Mouse (Mus musculus): Measurements from ENCODE around the gene Thsd7b. TPM values are rescaled to one million over a fixed set of nuclear protein-coding genes. Genes with fewer than 3 reads are reported as not detected.

Thsd7b gene
- total and polyA plus RNA-seq, 3 experiments, result 0.82 TPM; not detected in 2

DNA sequence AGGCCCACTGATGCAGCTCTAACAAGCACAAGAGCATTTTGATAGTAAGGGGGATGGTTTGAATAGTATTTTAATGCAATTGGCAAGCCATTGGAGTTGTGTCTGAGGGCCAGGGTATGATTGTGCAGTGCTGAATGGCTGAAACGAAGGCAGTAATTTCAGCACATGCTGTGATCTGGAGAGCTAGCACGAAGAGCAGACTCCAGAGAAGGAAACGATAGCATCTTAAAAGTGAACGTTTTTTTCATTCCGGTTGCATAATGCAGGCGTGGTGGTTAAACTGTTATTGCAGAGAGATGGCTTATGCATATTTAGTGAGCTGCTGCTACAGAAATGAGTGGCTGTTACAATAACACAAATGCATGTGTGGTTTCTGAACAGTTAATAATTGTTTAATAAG is 51.3 kb downstream of the Thsd7b start:
- ATAC-seq (ENCODE audit: extremely low read depth, insufficient number of reproducible peaks, low FRiP score, poor library complexity, severe bottlenecking) (no peak), DNase-seq (ENCODE audit: low spot score) (no peak)
- no peaks in the 10 kb centered on the region for H3K4me1 ChIP-seq (ENCODE audit: insufficient read depth, low read depth, low read length)
- no peak overlapping the region for H3K4me3 ChIP-seq (ENCODE audit: low read depth, low read length)
- no peaks in the 10 kb centered on the region for H3K27me3 ChIP-seq (ENCODE audit: insufficient read depth, low read length)
- H3K9me3 ChIP-seq (replicated peaks), result no peaks in the 10 kb centered on the region
- TF ChIP-seq GATA2 (IDR thresholded peaks at IDR 0.05; ENCODE audit: borderline replicate concordance, low read depth, low read length) (no peak), TAL1 (conservative IDR thresholded peaks at IDR 0.05; ENCODE audit: low read depth, low read length) (no peak), GATA1 (IDR thresholded peaks at IDR 0.05; ENCODE audit: borderline replicate concordance, low read length) (no peak), POLR2AphosphoS5 (IDR thresholded peaks at IDR 0.05; ENCODE audit: insufficient replicate concordance, low read depth, low read length) (no peak), CTCF (IDR thresholded peaks at IDR 0.05; ENCODE audit: low read depth, low read length) (no peak)
- H3K36me3 ChIP-seq (replicated peaks), result no peaks in the 10 kb centered on the region

DNA sequence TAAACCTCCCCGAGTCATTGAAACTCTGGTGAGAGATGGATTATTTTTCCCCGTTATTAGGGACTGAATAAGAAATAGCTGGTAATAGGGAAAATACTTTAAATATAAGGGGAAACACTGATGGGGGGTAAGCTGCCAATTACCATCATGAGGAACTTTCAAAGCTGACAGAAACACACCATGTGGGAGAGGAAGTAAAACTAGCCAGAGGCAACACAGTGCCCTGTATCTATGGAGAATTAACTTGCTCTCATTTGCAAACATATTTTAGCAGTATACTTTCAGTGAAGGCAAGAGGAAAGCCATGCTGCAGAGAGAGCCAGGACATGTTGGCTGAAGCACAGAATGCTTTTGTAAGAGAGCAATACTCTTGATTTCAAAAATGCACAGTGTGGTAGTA is 51.7 kb downstream of the Thsd7b start:
- ATAC-seq (ENCODE audit: extremely low read depth, insufficient number of reproducible peaks, low FRiP score, poor library complexity, severe bottlenecking), result no peak

DNA sequence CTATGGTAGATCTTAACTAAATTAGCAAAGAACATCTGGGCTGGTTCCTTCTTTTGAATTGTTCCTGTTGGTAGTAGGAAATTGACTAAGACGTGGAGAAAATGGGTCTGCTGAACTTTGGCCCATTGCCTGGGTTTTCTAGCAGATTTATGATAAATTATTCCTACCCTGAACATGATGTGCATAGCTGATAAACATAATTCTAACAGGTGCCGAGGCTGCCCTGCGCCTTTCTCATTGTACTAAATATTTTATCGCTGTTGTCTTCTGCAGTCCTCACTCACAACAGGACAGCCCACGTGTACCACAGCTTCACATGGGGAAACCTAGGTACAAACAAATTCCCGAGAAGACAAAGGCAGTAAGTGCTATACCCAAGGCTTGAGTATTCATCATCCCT is 83.5 kb downstream of the Thsd7b start:
- Histone ChIP-seq H3K9me3 (replicated peaks) (no peaks in the 10 kb centered on the region), H3K4me3 (ENCODE audit: low read depth, low read length) (no peak overlapping the region), H3K4me1 (ENCODE audit: insufficient read depth, low read depth, low read length) (no peaks in the 10 kb centered on the region), H3K36me3 (replicated peaks) (no peaks in the 10 kb centered on the region), H3K27me3 (ENCODE audit: insufficient read depth, low read length) (no peaks in the 10 kb centered on the region)
- no peak for ATAC-seq (ENCODE audit: extremely low read depth, insufficient number of reproducible peaks, low FRiP score, poor library complexity, severe bottlenecking)
- no peak for TF ChIP-seq POLR2AphosphoS5 (IDR thresholded peaks at IDR 0.05; ENCODE audit: insufficient replicate concordance, low read depth, low read length)
- TF ChIP-seq CTCF (IDR thresholded peaks at IDR 0.05; ENCODE audit: low read depth, low read length), result no peak
- no peak for TF ChIP-seq TAL1 (conservative IDR thresholded peaks at IDR 0.05; ENCODE audit: low read depth, low read length)
- TF ChIP-seq GATA2 (IDR thresholded peaks at IDR 0.05; ENCODE audit: borderline replicate concordance, low read depth, low read length), result no peak
- no peak for TF ChIP-seq GATA1 (IDR thresholded peaks at IDR 0.05; ENCODE audit: borderline replicate concordance, low read length)
- no peak for DNase-seq (ENCODE audit: low spot score)

More for the DNA sequence above, 51.7 kb downstream of the Thsd7b start:
- no peak for DNase-seq (ENCODE audit: low spot score)
- Histone ChIP-seq H3K4me3 (ENCODE audit: low read depth, low read length) (no peak overlapping the region), H3K9me3 (replicated peaks) (no peaks in the 10 kb centered on the region), H3K27me3 (ENCODE audit: insufficient read depth, low read length) (no peaks in the 10 kb centered on the region), H3K36me3 (replicated peaks) (no peaks in the 10 kb centered on the region), H3K4me1 (ENCODE audit: insufficient read depth, low read depth, low read length) (no peaks in the 10 kb centered on the region)
- TF ChIP-seq POLR2AphosphoS5 (IDR thresholded peaks at IDR 0.05; ENCODE audit: insufficient replicate concordance, low read depth, low read length), result no peak
- no peak for TF ChIP-seq TAL1 (conservative IDR thresholded peaks at IDR 0.05; ENCODE audit: low read depth, low read length)
- TF ChIP-seq GATA1 (IDR thresholded peaks at IDR 0.05; ENCODE audit: borderline replicate concordance, low read length), result no peak
- no peak for TF ChIP-seq CTCF (IDR thresholded peaks at IDR 0.05; ENCODE audit: low read depth, low read length)

DNA sequence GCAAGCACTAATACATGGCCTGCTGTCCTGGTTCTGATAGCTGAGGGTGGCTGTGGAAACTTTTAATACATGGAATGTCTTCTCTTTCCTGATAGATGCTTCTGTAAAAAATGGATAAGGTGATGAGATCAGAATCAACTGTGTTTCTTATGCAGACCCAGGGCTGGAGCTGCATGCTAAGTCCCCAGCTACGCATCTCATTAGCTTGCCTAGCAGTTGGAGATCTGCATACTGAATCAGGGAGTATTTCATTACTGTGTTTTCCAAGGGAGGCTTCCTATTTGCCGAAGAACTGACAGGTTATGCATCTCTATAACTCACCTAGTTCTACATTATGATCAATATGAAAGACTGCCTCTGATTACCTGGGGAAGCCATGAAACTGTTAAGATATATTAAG is 84.3 kb downstream of the Thsd7b start:
- Histone ChIP-seq H3K36me3 (replicated peaks) (no peaks in the 10 kb centered on the region), H3K4me3 (ENCODE audit: low read depth, low read length) (no peak overlapping the region), H3K27me3 (ENCODE audit: insufficient read depth, low read length) (no peaks in the 10 kb centered on the region), H3K4me1 (ENCODE audit: insufficient read depth, low read depth, low read length) (no peaks in the 10 kb centered on the region), H3K9me3 (replicated peaks) (no peaks in the 10 kb centered on the region)
- no peak for ATAC-seq (ENCODE audit: extremely low read depth, insufficient number of reproducible peaks, low FRiP score, poor library complexity, severe bottlenecking)
- DNase-seq (ENCODE audit: low spot score), result no peak
- no peak for TF ChIP-seq CTCF (IDR thresholded peaks at IDR 0.05; ENCODE audit: low read depth, low read length)
- TF ChIP-seq GATA1 (IDR thresholded peaks at IDR 0.05; ENCODE audit: borderline replicate concordance, low read length), result no peak
- no peak for TF ChIP-seq TAL1 (conservative IDR thresholded peaks at IDR 0.05; ENCODE audit: low read depth, low read length)
- TF ChIP-seq POLR2AphosphoS5 (IDR thresholded peaks at IDR 0.05; ENCODE audit: insufficient replicate concordance, low read depth, low read length), result no peak
- TF ChIP-seq GATA2 (IDR thresholded peaks at IDR 0.05; ENCODE audit: borderline replicate concordance, low read depth, low read length), result no peak

DNA sequence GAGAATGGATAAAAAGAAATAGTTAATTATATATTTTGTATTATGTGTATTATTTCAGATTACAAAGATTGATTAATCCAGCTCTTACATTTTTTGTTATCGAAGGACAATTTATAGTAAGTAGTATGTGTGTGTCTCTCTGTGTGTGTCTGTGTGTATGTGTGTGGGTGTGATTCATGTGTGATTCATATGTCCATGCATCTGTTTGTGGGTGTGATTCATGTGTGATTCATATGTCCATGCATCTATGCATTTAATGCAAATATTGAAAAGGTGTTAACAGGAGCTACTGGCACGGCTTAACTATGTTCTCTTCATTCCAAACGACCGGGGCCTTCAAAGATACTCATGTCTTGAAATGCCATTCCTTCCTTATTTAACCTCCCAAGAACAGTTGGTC is 90.3 kb downstream of the Thsd7b start:
- Histone ChIP-seq H3K9me3 (replicated peaks) (no peaks in the 10 kb centered on the region), H3K4me3 (ENCODE audit: low read depth, low read length) (no peak overlapping the region), H3K4me1 (ENCODE audit: insufficient read depth, low read depth, low read length) (no peaks in the 10 kb centered on the region), H3K36me3 (replicated peaks) (no peaks in the 10 kb centered on the region), H3K27me3 (ENCODE audit: insufficient read depth, low read length) (no peaks in the 10 kb centered on the region)
- TF ChIP-seq TAL1 (conservative IDR thresholded peaks at IDR 0.05; ENCODE audit: low read depth, low read length) (no peak), GATA2 (IDR thresholded peaks at IDR 0.05; ENCODE audit: borderline replicate concordance, low read depth, low read length) (no peak)
- no peak for ATAC-seq (ENCODE audit: extremely low read depth, insufficient number of reproducible peaks, low FRiP score, poor library complexity, severe bottlenecking)
- no peak for DNase-seq (ENCODE audit: low spot score)

DNA sequence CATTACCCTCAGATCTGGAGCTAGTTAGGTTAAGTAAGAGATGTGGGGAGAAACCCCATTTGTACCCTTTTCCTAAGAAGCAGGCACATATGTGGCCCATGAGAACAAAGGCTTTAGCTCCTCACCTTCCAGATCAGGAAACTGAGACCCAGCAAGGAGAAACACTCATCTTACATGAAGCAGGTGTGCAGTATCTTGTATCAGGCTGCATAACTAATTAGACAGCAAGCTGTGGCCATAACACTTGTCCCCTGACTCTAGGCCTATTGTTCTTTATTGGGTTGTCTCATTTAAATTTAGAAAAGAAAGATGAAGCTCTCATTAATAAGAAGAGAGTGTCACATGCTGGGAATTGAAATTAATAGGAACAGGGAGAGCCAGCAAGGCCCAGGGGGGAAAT is 91.7 kb downstream of the Thsd7b start:
- Histone ChIP-seq H3K27me3 (ENCODE audit: insufficient read depth, low read length) (no peaks in the 10 kb centered on the region), H3K36me3 (replicated peaks) (no peaks in the 10 kb centered on the region), H3K4me1 (ENCODE audit: insufficient read depth, low read depth, low read length) (no peaks in the 10 kb centered on the region), H3K9me3 (replicated peaks) (no peaks in the 10 kb centered on the region), H3K4me3 (ENCODE audit: low read depth, low read length) (no peak overlapping the region)
- no peak for TF ChIP-seq TAL1 (conservative IDR thresholded peaks at IDR 0.05; ENCODE audit: low read depth, low read length)
- TF ChIP-seq CTCF (IDR thresholded peaks at IDR 0.05; ENCODE audit: low read depth, low read length), result no peak
- no peak for TF ChIP-seq GATA1 (IDR thresholded peaks at IDR 0.05; ENCODE audit: borderline replicate concordance, low read length)
- TF ChIP-seq GATA2 (IDR thresholded peaks at IDR 0.05; ENCODE audit: borderline replicate concordance, low read depth, low read length), result no peak
- TF ChIP-seq POLR2AphosphoS5 (IDR thresholded peaks at IDR 0.05; ENCODE audit: insufficient replicate concordance, low read depth, low read length), result no peak
- no peak for DNase-seq (ENCODE audit: low spot score)
- no peak for ATAC-seq (ENCODE audit: extremely low read depth, insufficient number of reproducible peaks, low FRiP score, poor library complexity, severe bottlenecking)

DNA sequence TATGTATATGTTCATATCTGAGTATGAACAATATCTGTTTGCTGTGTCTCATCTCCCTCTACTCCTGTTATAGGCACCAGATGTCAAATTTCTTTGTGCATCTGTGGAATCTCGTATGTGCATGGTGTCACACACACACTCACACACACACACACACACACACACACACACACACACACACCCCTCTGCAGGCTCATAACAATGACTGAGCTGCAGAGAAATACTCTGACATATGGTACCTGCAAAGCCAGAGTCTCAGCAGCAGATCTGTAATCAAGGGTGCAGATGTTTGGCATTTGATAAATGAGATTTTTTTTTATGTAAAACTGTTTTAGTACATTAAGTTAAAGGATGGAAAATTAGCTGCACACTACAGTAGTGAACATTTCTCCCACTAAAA is 92.5 kb downstream of the Thsd7b start:
- H3K36me3 ChIP-seq (replicated peaks), result no peaks in the 10 kb centered on the region
- no peaks in the 10 kb centered on the region for H3K9me3 ChIP-seq (replicated peaks)
- TF ChIP-seq TAL1 (conservative IDR thresholded peaks at IDR 0.05; ENCODE audit: low read depth, low read length) (no peak), GATA1 (IDR thresholded peaks at IDR 0.05; ENCODE audit: borderline replicate concordance, low read length) (no peak), CTCF (IDR thresholded peaks at IDR 0.05; ENCODE audit: low read depth, low read length) (no peak), POLR2AphosphoS5 (IDR thresholded peaks at IDR 0.05; ENCODE audit: insufficient replicate concordance, low read depth, low read length) (no peak)
- DNase-seq (ENCODE audit: low spot score) (no peak), ATAC-seq (ENCODE audit: extremely low read depth, insufficient number of reproducible peaks, low FRiP score, poor library complexity, severe bottlenecking) (no peak)
- H3K4me3 ChIP-seq (ENCODE audit: low read depth, low read length), result no peak overlapping the region
- H3K27me3 ChIP-seq (ENCODE audit: insufficient read depth, low read length), result no peaks in the 10 kb centered on the region
- H3K4me1 ChIP-seq (ENCODE audit: insufficient read depth, low read depth, low read length), result no peaks in the 10 kb centered on the region
